Comparison of ENCODE assay signal across 22 mouse cellular contexts in the genomic region with DNA sequence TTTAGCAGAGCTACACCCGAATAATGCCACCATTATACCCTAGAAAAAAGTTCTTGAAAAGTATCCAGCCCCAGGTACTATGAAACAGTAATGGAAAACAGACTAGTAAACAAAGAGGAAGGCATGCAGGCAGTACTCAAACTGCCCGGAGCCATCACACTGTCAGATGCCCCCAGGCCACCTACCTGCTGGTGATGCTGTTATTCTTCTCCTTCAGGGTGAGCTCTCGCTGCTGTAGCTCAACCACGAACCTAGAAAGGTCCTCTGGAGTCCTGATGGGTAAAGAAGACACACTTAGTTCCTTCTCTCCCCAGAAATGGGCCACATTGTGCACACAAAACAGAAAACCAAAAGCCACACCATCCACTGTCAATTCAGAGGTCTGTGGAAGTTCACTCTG.
DNase-seq lines count a peak whose midpoint lies in the region; TF ChIP-seq lines count a peak whose summit lies in the region.
"Had no signal": no experiment of that assay in that cellular context is flagged by ENCODE, and none has a peak within 500 bp of the region (broad histone marks: within the 10 kb centered on the region; RNA-seq: fewer than 3 reads in every experiment).

No protein-coding gene starts in this region.

- TF ChIP-seq CTCF in layer of hippocampus, adult 2 months (conservative IDR thresholded peaks at IDR 0.05) = no peak
- TF ChIP-seq CTCF in cortical plate, adult 2 months (IDR thresholded peaks at IDR 0.05; ENCODE audit: extremely low read depth, insufficient read depth, low read length) = no peak

- H3K27ac ChIP-seq in layer of hippocampus, adult 2 months = peak overlapping the region; percentile 89
- H3K27ac ChIP-seq in cortical plate, adult 2 months (ENCODE audit: insufficient read depth, low read length) = 0 out of 2 replicates have a peak overlapping the region, but pooled peaks have one; percentile 58
- H3K27ac ChIP-seq: embryonic facial prominence, embryonic 13.5 days; embryonic facial prominence, embryonic 15.5 days; forebrain, embryonic 10.5 days; forebrain, embryonic 12.5 days had no signal

- peaks cover 7% of the 10 kb centered on the region for H3K4me1 ChIP-seq in cortical plate, adult 2 months (ENCODE audit: control insufficient read depth, insufficient read depth, low read length)

- TF ChIP-seq POLR2A in cortical plate, adult 2 months (IDR thresholded peaks at IDR 0.05; ENCODE audit: extremely low read depth, insufficient read depth, low read length) = no peak

- DNase-seq in heart, adult 11 months = peak; percentile 73
- DNase-seq in heart, adult 9 months (ENCODE audit: low spot score in 2 of 2) = no peak
- DNase-seq in layer of hippocampus, adult 2 months (ENCODE audit: low spot score in 2 of 2) = no peak
- DNase-seq in layer of hippocampus, postnatal 25 days (ENCODE audit: extremely low spot score in 1 of 2, low spot score in 1 of 2) = no peak
- peak; percentile 54 for DNase-seq in thymus, postnatal 25 days
- no peak for DNase-seq in thymus, postnatal 0 days (ENCODE audit: low spot score)
- DNase-seq: adrenal gland, adult 8-10 months; adrenal gland, postnatal 14 days; adrenal gland, postnatal 36 days; B cell, adult 2 months; cerebellum, adult 11-12 months; cerebellum, adult 2 months; cerebellum, adult 9-10 months; cerebellum, postnatal 10 days; cerebellum, postnatal 25 days; embryo, embryonic 11 days had no signal

- no peak overlapping the region for H3K4me3 ChIP-seq in layer of hippocampus, adult 2 months
- H3K4me3 ChIP-seq in cortical plate, adult 2 months (ENCODE audit: insufficient read depth, low read length) = no peak overlapping the region
- H3K4me3 ChIP-seq: embryonic facial prominence, embryonic 13.5 days; embryonic facial prominence, embryonic 15.5 days; erythroblast, embryonic 14.5 days; forebrain, embryonic 10.5 days; forebrain, embryonic 12.5 days had no signal

Comparison
In these comparisons a context has a peak if more than half of its experiments do, and no peak if none do; other contexts are left out.
1. DNase-seq: peak in heart, adult 11 months (single experiment) and thymus, postnatal 25 days (single experiment); none in heart, adult 9 months (0 of 2), layer of hippocampus, adult 2 months (0 of 2), layer of hippocampus, postnatal 25 days (0 of 2) and thymus, postnatal 0 days (single experiment).